In the genomic region with DNA sequence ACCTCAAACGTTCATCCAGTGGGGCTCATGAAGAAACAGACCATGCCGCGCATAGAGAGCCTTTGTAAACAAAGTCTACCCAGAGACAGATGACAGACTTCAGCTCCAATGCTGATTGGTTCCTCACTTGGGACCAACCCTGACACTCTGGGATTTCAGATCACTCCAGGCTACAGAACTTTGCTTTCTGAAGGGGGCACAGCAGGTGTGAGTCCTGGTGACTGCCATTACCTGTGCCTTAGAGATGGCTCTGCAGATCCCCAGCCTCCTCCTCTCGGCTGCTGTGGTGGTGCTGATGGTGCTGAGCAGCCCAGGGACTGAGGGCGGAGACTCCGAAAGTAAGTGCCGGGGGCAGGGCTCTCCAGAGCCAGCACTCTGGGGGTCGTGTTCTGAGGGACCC, we compare ENCODE assay signal across 8 mouse cellular contexts. TPM values are rescaled to one million over a fixed set of nuclear protein-coding genes. Genes with fewer than 3 reads are reported as not detected.
DNase-seq lines count a peak whose midpoint lies in the region; ATAC-seq and TF ChIP-seq lines count a peak whose summit lies in the region.

No protein-coding gene starts in this region.

- no peak for TF ChIP-seq CTCF in forebrain, postnatal 0 days (IDR thresholded peaks at IDR 0.05; ENCODE audit: low read depth)

- peaks cover 5% of the 10 kb centered on the region for H3K4me1 ChIP-seq in forebrain, postnatal 0 days (ENCODE audit: insufficient read depth)
- 0 out of 2 replicates have a peak, but pooled peaks cover 3% of the 10 kb centered on the region for H3K4me1 ChIP-seq in hindbrain, embryonic 11.5 days (replicated peaks; ENCODE audit: control insufficient read depth, insufficient read depth, low read length)
- H3K4me1 ChIP-seq in lung, embryonic 15.5 days = peaks cover 21% of the 10 kb centered on the region

- H3K27me3 ChIP-seq in forebrain, postnatal 0 days (ENCODE audit: insufficient read depth, low read length) = peaks cover 28% of the 10 kb centered on the region
- peaks cover 13% of the 10 kb centered on the region for H3K27me3 ChIP-seq in hindbrain, embryonic 11.5 days (ENCODE audit: control insufficient read depth, insufficient read depth, low read length)
- H3K27me3 ChIP-seq in lung, embryonic 15.5 days = peaks cover 52% of the 10 kb centered on the region

- peak; percentile 30 for DNase-seq in MN1 (ENCODE audit: low spot score)
- peak; percentile 43 to 59 for DNase-seq in cerebellum, adult 18-20 months
- DNase-seq in forebrain, postnatal 0 days = peak; percentile 94
- peak; percentile 92 for DNase-seq in hindbrain, embryonic 11.5 days (ENCODE audit: low spot score)
- DNase-seq in layer of hippocampus, adult 9-10 months (ENCODE audit: low spot score) = peak; percentile 79
- peak; percentile 67 for DNase-seq in ovary, postnatal 14 days (ENCODE audit: low spot score)
- peak; percentile 55 to 74 for DNase-seq in thymus, postnatal 10 days (ENCODE audit: low spot score in 2 of 2)

- peak overlapping the region; percentile 22; the same call in 1 of the 2 replicates for H3K9ac ChIP-seq in forebrain, postnatal 0 days
- H3K9ac ChIP-seq in hindbrain, embryonic 11.5 days (ENCODE audit: low read depth, low read length) = no peak overlapping the region
- no peak overlapping the region for H3K9ac ChIP-seq in lung, embryonic 15.5 days

- H3K36me3 ChIP-seq in forebrain, postnatal 0 days (ENCODE audit: insufficient read depth) = no peaks in the 10 kb centered on the region
- H3K36me3 ChIP-seq in hindbrain, embryonic 11.5 days (ENCODE audit: control insufficient read depth, insufficient read depth, low read length) = no peaks in the 10 kb centered on the region
- H3K36me3 ChIP-seq in lung, embryonic 15.5 days = no peaks in the 10 kb centered on the region

- peak overlapping the region; percentile 40 for H3K4me3 ChIP-seq in forebrain, postnatal 0 days (ENCODE audit: low read depth, low read length)
- H3K4me3 ChIP-seq in hindbrain, embryonic 11.5 days (ENCODE audit: low read depth, low read length) = peak overlapping the region; percentile 37
- H3K4me3 ChIP-seq in lung, embryonic 15.5 days = peak overlapping the region; percentile 43

- H3K9me3 ChIP-seq in forebrain, postnatal 0 days (ENCODE audit: low read length) = no peaks in the 10 kb centered on the region
- no peaks in the 10 kb centered on the region for H3K9me3 ChIP-seq in hindbrain, embryonic 11.5 days (ENCODE audit: control insufficient read depth, low read length)
- no peaks in the 10 kb centered on the region for H3K9me3 ChIP-seq in lung, embryonic 15.5 days

- ATAC-seq in forebrain, postnatal 0 days = peak; percentile 94
- ATAC-seq in hindbrain, embryonic 11.5 days (ENCODE audit: low FRiP score) = peak; percentile 86
- ATAC-seq in lung, embryonic 15.5 days (ENCODE audit: borderline replicate concordance, extremely low read depth, low FRiP score, low TSS enrichment) = peak; percentile 68; the same call in 1 of the 2 replicates

- H3K27ac ChIP-seq in forebrain, postnatal 0 days (ENCODE audit: low read depth, low read length) = no peak overlapping the region
- H3K27ac ChIP-seq in hindbrain, embryonic 11.5 days (ENCODE audit: low read depth, low read length) = no peak overlapping the region
- no peak overlapping the region for H3K27ac ChIP-seq in lung, embryonic 15.5 days

- H3K4me2 ChIP-seq in forebrain, postnatal 0 days (ENCODE audit: low read depth) = peak overlapping the region; percentile 79
- H3K4me2 ChIP-seq in hindbrain, embryonic 11.5 days (replicated peaks; ENCODE audit: low read depth, low read length) = peak overlapping the region; percentile 98
- peak overlapping the region; percentile 86 for H3K4me2 ChIP-seq in lung, embryonic 15.5 days

- under 1% methylated on average over 8 of the region's 8 CpGs for WGBS in forebrain, postnatal 0 days
- under 1% methylated on average over 8 of the region's 8 CpGs for WGBS in hindbrain, embryonic 11.5 days
- 0% methylated on average over 8 of the region's 8 CpGs for WGBS in lung, embryonic 15.5 days

RNA-seq across cellular contexts. Expression of a gene that starts 5.6 kb away (rescaled TPM):
- 0.38 and 2.0 TPM in 2 replicates for total RNA-seq in forebrain, postnatal 0 days (2014; rRNA removed)
- 1.8 and 2.1 TPM in 2 replicates for polyA plus RNA-seq in forebrain, postnatal 0 days (2015; fragmentation: Nextera tagmentation; extraction: Ambion mirVana)
- 2.4 and 3.1 TPM in 2 replicates for polyA plus RNA-seq in hindbrain, embryonic 11.5 days (2014; fragmentation: Nextera tagmentation; extraction: Ambion mirVana)
- polyA plus RNA-seq in lung, embryonic 15.5 days (2015; fragmentation: Nextera tagmentation; extraction: Ambion mirVana) = 12.1 and 42.0 TPM in 2 replicates

RNA-seq across cellular contexts. Expression of a gene that starts 24.4 kb away (rescaled TPM):
- total RNA-seq in forebrain, postnatal 0 days (2014; rRNA removed) = 0.10 TPM in 1 of 2 replicates, not detected in the other
- polyA plus RNA-seq in forebrain, postnatal 0 days (2015; fragmentation: Nextera tagmentation; extraction: Ambion mirVana) = 0.33 and 0.36 TPM in 2 replicates
- polyA plus RNA-seq in hindbrain, embryonic 11.5 days (2014; fragmentation: Nextera tagmentation; extraction: Ambion mirVana) = not detected in 2 replicates
- polyA plus RNA-seq in lung, embryonic 15.5 days (2015; fragmentation: Nextera tagmentation; extraction: Ambion mirVana) = 0.09 and 0.14 TPM in 2 replicates

RNA-seq across cellular contexts. Expression of a gene that starts 24.6 kb away (rescaled TPM):
- total RNA-seq in forebrain, postnatal 0 days (2014; rRNA removed) = 0.14 and 0.85 TPM in 2 replicates
- 0.59 and 0.73 TPM in 2 replicates for polyA plus RNA-seq in forebrain, postnatal 0 days (2015; fragmentation: Nextera tagmentation; extraction: Ambion mirVana)
- not detected in 2 replicates for polyA plus RNA-seq in hindbrain, embryonic 11.5 days (2014; fragmentation: Nextera tagmentation; extraction: Ambion mirVana)
- 6.3 and 18.9 TPM in 2 replicates for polyA plus RNA-seq in lung, embryonic 15.5 days (2015; fragmentation: Nextera tagmentation; extraction: Ambion mirVana)

RNA-seq across cellular contexts. Expression of a gene that starts 42.6 kb away (rescaled TPM):
- total RNA-seq in forebrain, postnatal 0 days (2014; rRNA removed) = 1.5 and 2.1 TPM in 2 replicates
- 2.5 and 2.7 TPM in 2 replicates for polyA plus RNA-seq in forebrain, postnatal 0 days (2015; fragmentation: Nextera tagmentation; extraction: Ambion mirVana)
- 1.3 and 2.5 TPM in 2 replicates for polyA plus RNA-seq in hindbrain, embryonic 11.5 days (2014; fragmentation: Nextera tagmentation; extraction: Ambion mirVana)
- 4.7 and 12.0 TPM in 2 replicates for polyA plus RNA-seq in lung, embryonic 15.5 days (2015; fragmentation: Nextera tagmentation; extraction: Ambion mirVana)

RNA-seq across cellular contexts. Expression of a gene that starts 59.7 kb away (rescaled TPM):
- total RNA-seq in forebrain, postnatal 0 days (2014; rRNA removed) = 1.3 and 1.9 TPM in 2 replicates
- 3.2 and 3.8 TPM in 2 replicates for polyA plus RNA-seq in forebrain, postnatal 0 days (2015; fragmentation: Nextera tagmentation; extraction: Ambion mirVana)
- polyA plus RNA-seq in hindbrain, embryonic 11.5 days (2014; fragmentation: Nextera tagmentation; extraction: Ambion mirVana) = 0.19 and 0.50 TPM in 2 replicates
- polyA plus RNA-seq in lung, embryonic 15.5 days (2015; fragmentation: Nextera tagmentation; extraction: Ambion mirVana) = 8.6 and 12.7 TPM in 2 replicates

Comparison
In these comparisons a context has a peak if more than half of its experiments do, and no peak if none do; other contexts are left out.
1. DNase-seq: peak in every context shown above with its lines; median percentile 94 in forebrain, postnatal 0 days; 92 in hindbrain, embryonic 11.5 days; 79 in layer of hippocampus, adult 9-10 months; 67 in ovary, postnatal 14 days; 64 in thymus, postnatal 10 days; 51 in cerebellum, adult 18-20 months; 30 in MN1.